Mouse (Mus musculus) frontal cortex, postnatal 10 days (tissue): Measurements from ENCODE around the gene Gm9048.
A peak's percentile ranks its signal among the peaks of the same experiment; 100 is the strongest.
"Not testable (repeated sequence)": the region's sequence is repeated elsewhere in the genome, so short reads cannot be mapped to it uniquely, and the experiment has no call there.

ENCODE experiments used
- DNase-seq, 2 experiments: peaks; one replicate each; pipeline ENCODE4 v3.0.0; 2022; ENCODE audit warnings: low spot score in 2 of 2, mixed read lengths in 1 of 2

Gene Gm9048

GRCm38 (mm10) chr10:118348579-118348978 lies at the start of gene Gm9048:
Gm9048 (minus strand) TSS chr10:118348679.
- DNase-seq, result not testable (repeated sequence)

- DNase-seq, result peak; percentile 73 to 84
These were observed 22.0 kb upstream of the Gm9048 start for GRCm38 (mm10) chr10:118370443-118370842.

DNA sequence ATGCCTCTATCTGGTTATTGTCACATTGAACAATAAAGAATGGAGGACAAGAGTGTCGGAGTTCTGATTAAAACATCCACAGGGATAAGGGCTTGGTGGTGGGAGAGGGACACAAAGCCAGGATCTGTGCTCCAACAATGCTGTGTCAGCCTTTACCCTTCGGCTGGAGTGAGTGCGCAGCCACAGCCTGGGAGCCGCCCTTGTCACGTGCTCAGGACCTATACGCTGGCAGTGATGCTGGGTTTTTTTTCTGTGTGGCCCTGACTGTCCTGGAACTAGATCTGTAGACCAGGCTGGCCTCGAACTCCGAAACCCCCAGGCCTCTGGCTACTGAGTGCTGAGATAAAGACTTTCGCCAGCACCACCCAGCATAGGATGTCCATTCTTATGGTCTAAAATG lies 21.0 kb upstream of the Gm9048 start:
- no peak for DNase-seq

GRCm38 (mm10) chr10:118354005-118354404 lies 5.5 kb upstream of the Gm9048 start, which contains the start of gene Gm9049:
Gm9049 (minus strand) TSS chr10:118354105.
- DNase-seq, result not testable (repeated sequence)

- not testable (repeated sequence) for DNase-seq
These were observed 5.3 kb downstream of the Gm9048 start, which contains the start of gene Gm9046 for GRCm38 (mm10) chr10:118343155-118343554. Gm9046 (minus strand) TSS chr10:118343255.

DNA sequence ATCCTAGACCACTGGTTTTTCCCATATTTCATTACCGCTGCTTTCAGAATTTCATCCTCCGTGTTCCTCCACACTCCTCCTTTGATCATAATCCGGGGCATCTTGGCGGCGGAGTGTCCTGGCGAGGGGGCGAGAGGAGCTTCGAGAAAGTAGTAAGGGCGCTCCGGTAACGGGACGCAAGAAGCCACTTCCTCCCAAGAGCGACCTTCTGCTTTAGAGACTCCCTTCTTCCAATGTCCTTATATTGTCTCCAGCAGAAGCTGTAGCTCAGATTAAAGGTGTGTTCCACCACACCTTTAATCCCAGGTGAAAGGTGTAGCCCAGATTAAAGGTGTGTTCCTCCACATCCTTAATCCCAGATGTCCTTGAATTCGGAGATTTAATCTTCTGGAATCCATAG lies 10.7 kb downstream of the Gm9048 start, which contains the start of gene Gm9045:
Gm9045 (minus strand) TSS at position 101 of the 400 bp plus-strand sequence.
- DNase-seq, result not testable (repeated sequence)

- DNase-seq, result not testable (repeated sequence)
These were observed 16.2 kb downstream of the Gm9048 start, which contains the start of gene Gm9044 for GRCm38 (mm10) chr10:118332308-118332707. Gm9044 (minus strand) TSS chr10:118332408.

DNA sequence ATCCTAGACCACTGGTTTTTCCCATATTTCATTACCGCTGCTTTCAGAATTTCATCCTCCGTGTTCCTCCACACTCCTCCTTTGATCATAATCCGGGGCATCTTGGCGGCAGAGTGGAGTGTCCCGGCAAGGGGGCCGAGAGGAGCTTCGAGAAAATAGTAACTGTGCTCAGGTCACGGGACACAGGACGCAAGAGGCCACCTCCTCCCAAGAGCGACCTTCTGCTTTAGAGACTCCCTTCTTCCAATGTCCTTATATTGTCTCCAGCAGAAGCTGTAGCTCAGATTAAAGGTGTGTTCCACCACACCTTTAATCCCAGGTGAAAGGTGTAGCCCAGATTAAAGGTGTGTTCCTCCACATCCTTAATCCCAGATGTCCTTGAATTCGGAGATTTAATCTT lies 21.6 kb downstream of the Gm9048 start, which contains the start of gene Gm9040:
Gm9040 (minus strand) TSS at position 101 of the 400 bp plus-strand sequence.
- DNase-seq, result not testable (repeated sequence)

DNA sequence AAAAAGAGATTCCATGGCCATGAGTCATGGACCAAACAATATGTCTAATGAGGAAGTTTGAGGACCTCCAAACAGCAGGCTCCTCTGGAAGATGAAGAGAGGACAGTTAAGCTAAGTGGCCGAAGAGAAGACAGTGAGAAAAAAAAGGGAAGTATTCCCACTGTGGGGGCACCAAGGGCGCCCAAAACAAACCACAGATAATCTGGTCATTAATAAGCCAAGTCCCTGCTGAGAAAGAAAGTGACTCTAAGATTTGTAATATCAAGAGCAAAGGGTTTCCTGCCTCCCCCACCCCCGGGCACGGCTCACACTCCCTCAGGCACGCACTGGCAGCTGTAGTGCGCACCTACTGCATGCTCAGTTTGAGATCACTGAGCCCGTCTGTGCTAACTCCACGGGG lies 29.5 kb downstream of the Gm9048 start:
- no peak for DNase-seq

- DNase-seq, result not testable (repeated sequence)
These were observed 46.3 kb downstream of the Gm9048 start for GRCm38 (mm10) chr10:118302133-118302532.
